Mouse (Mus musculus) left cerebral cortex, postnatal 10 days (tissue): Measurements from ENCODE around the gene Cep295. TPM values are rescaled to one million over a fixed set of nuclear protein-coding genes. Genes with fewer than 3 reads are reported as not detected.

Source experiments
- DNase-seq, 2 experiments: peaks; one replicate each; pipeline ENCODE4 v3.0.0; 2021 to 2022; ENCODE audit warnings: low spot score in 2 of 2, mixed read lengths in 1 of 2; ENCODE audit errors: extremely low spot score in 1 of 2
- intact Hi-C: fragments of 180-260 bp; cut with DNase I; formaldehyde crosslinking; loops from one replicate; pipeline ENCODE4 v1.15.1; 2025
- microRNA-seq: library from miRNA; unstranded; fragments of <30 nt; microRNA quantifications from one replicate; pipeline ENCODE4 v1.2.0, GENCODE M21; 2022
- total RNA-seq, 2 experiments: library from RNA; stranded (reverse); gene quantifications; 2 replicates each; pipeline ENCODE4 v1.2.3; 2021

Gene Cep295
- total RNA-seq, 2 experiments from 2014 or later, result 27.5 to 30.8 TPM

GRCm38 (mm10) chr9:15279139-15279648, 78.4 kb downstream of the Cep295 start:
- intact Hi-C loops, result loop anchor here (5.0 kb wide), 1 partner anchor 53 kb away; no protein-coding TSS in a partner anchor
- no peak for DNase-seq

- DNase-seq, result no peak
- intact Hi-C loops, result loop anchor here (5.0 kb wide), 1 partner anchor 54 kb away; no protein-coding TSS in a partner anchor
Observed at GRCm38 (mm10) chr9:15278343-15278742, 79.2 kb downstream of the Cep295 start.

GRCm38 (mm10) chr9:15276855-15277254, 80.7 kb downstream of the Cep295 start:
- DNase-seq, result no peak
- intact Hi-C loops, result loop anchor here (5.0 kb wide), 1 partner anchor 55 kb away; no protein-coding TSS in a partner anchor

- intact Hi-C loops, result loop anchor here (5.0 kb wide), 1 partner anchor 33 kb away; the partner anchor contains the start of genes 4931406C07Rik and Taf1d
- DNase-seq, result no peak
Observed at GRCm38 (mm10) chr9:15273981-15274380, 83.6 kb downstream of the Cep295 start.

Small RNA genes lying within 50 kb of the gene (microRNA-seq; reads per million reads assigned to microRNA genes)
- gene Gm49349 (not detected), gene mmu-mir-7650 (not detected)

Other genes starting within 250 kb of the Cep295 start
- not detected for gene Hephl1, start 245.7 kb downstream of the Cep295 start, total RNA-seq
- 10 to 100 TPM; 10.1 to 11.0 TPM for gene Vstm5, start 118.7 kb downstream of the Cep295 start, total RNA-seq
- 10 to 100 TPM; 34.5 to 35.1 TPM for gene Med17, start 77.9 kb downstream of the Cep295 start, total RNA-seq
- gene Taf1d, start 51.6 kb downstream of the Cep295 start, total RNA-seq, result 10 to 100 TPM; 38.1 to 43.6 TPM
- gene 4931406C07Rik, start 51.3 kb downstream of the Cep295 start, total RNA-seq, result 10 to 100 TPM; 26.0 to 27.1 TPM
- gene Smco4, start 135.6 kb upstream of the Cep295 start, total RNA-seq, result 1 to 10 TPM; 5.0 to 6.2 TPM